Mouse (Mus musculus): ENCODE results near the gene Oasl2.

DNA sequence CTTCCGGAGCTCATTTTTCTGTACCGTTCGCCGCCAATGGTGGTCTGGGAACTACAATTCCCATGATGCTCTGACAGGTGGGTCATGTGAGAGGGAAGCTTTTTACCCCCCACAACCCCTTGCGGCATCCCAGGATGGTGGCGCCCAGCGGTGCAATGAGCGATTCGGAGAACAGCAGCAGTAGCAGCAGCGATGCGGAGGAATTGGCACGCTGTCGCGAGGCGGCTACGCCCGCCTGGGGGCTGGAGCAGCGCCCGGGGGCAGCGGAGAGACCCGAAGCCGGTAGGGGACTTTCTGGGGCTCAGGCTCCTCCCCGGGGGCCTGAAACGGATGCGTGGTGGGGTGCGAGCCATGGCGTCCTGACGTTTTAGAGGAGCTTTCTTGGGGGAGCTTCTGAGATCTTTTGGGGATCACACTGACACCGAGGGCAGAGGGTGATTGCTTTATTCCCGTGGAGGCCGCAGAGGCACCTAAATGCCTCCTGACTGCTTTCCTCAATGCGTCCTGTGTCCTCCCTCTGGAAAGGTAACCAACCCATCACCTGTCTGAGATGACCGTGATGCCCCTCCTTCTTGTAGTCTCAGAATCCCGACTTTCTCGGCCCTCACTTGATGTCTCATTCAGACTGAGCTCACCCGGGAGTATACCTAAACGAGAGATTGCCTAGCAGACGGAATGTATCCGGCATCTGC lies 45.5 kb downstream of the Oasl2 start, which contains the start of gene 2210016L21Rik:
- TF ChIP-seq CTCF (IDR thresholded peaks at IDR 0.05; ENCODE audit: low read depth, low read length) = no peak
- TF ChIP-seq POLR2A (IDR thresholded peaks at IDR 0.05; ENCODE audit: borderline replicate concordance, low read depth, low read length) = no peak; the same call in 1 of the 2 replicates

All from bone marrow macrophage, adult 2 months (primary cell).